Mouse (Mus musculus): ENCODE data around the gene Actn2.

The Actn2 gene

DNA sequence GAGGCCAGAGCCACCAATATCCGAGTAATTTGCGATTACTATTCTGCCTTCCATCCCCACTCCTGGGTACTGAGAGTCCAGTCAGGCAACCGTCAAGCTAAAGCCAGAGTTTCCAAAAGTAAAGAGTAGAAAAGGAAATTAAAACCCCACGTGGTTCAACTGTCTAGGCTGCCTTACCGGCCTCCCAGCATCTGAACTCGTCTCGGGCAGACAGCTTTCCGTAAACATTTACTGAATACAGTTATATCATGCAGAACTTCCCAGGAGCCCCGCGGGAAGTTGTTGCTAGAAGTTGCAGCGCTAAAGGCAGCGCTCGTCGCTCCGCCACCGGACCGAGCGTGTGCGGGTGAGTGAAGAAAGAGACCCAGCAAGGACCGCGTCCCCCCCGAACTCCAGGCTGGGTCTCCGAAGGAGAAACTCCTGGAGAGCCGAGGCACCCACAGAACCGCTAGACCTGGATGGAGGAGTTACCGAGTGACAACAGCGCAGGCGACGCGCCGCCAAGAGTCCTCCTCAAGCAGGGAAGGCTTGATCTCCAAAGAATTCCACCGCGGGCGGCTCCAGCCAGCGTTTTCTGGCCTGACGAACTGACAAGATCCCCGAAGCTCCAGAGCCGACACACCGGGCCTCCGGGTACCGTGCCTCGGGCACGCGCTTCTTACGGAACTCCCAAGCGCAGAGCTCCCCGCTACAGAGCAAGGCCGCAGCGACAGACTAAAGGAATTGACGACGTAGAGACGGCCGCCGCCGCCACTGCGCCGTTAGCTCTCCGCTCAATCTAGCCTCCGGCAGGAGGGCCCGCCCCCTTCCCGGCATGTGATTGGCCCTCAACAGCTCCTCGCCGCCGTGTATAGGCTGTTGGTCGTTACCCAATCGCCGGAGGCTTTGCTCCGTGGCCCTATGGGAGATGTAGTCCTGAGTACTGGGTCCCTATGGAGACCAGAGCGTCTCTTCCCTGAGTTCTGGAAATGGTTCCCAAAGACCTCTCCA is 82.9 kb downstream of the Actn2 start, which contains the start of gene Mtr:
TSS of gene Mtr (minus strand) at position 723 of the 990 bp plus-strand sequence.
- in situ Hi-C loops (cut with MboI), result no loop called here

DNA sequence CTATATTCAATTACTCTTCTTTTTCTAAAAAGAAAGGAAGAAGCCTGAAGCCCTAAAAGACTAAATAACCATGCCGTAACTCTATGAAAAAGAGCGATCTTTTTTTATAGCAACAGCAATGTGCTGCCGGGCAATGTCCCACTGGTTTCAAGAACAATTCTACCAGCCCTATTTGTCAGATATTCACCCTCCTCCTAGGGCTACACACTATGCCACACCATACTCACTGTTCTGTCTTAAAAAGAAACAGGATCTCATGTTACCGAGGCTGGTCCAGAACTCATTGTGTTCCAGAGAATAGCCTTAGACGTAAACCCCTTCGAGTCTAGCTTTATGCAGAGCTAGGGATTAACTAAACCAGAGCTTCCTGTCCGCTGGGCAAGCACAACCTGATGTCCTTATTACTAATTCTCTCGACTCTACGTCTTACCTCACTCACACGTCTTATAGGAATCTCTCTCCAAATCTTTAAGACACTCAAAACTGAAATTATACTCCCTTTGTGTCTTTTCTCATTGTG is 83.6 kb downstream of the Actn2 start:
- in situ Hi-C loops (cut with MboI), result no loop called here

DNA sequence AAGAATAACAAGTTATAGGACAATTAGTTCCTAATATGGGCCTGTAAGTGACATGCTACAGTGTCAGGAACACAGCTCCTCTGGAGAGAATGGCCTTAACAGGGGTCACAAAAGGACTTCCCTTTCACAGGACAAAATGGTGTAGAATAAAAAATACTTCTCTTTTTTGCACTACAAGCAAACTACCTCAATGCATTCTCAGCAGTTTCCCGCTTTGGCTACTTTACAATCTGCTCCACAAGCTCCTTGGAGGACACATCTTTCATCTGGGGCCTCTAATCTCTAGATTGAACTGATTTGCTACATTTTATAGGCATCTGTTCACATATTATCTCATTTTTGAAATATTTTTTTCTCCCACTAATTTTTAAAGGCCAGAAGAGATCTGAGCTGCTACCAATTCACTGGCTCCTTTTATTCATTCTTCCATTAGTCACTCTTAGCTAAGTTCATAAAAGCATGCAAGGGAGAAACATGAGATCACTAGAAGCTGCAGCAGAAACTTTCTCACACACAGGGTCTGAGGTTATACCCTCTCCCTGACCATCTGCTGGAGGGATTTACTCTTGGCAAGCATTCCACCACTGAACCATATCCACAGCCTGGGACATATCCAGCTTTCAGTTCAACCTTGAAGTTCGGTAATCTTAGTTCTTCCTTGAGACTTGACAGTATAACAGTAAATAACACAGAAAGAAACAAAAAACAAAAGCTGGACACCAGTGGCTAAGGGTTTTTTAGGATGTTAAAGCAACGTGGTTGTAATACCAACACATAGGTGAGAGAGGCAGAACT is 84.5 kb downstream of the Actn2 start:
- in situ Hi-C loops (cut with MboI), result no loop called here

DNA sequence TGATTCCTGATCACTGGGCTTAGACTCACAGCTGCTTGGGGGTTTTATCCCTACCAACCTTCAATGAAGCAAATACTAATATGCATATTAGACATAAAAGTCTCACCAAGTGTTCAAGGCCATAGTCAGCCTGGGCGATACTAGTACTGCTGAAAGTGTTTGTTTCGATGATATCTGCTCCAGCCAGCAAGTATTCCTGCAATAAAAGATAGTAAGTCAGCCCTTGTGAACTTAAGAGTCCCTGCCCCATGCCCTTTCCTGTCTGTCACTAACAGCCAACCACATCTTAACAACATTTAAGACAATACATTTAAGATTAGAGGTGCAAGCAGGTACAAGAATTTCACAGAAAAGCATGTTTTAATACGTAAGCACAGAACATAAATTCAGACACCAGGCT is 90.1 kb downstream of the Actn2 start:
- in situ Hi-C loops (cut with MboI), result no loop called here

DNA sequence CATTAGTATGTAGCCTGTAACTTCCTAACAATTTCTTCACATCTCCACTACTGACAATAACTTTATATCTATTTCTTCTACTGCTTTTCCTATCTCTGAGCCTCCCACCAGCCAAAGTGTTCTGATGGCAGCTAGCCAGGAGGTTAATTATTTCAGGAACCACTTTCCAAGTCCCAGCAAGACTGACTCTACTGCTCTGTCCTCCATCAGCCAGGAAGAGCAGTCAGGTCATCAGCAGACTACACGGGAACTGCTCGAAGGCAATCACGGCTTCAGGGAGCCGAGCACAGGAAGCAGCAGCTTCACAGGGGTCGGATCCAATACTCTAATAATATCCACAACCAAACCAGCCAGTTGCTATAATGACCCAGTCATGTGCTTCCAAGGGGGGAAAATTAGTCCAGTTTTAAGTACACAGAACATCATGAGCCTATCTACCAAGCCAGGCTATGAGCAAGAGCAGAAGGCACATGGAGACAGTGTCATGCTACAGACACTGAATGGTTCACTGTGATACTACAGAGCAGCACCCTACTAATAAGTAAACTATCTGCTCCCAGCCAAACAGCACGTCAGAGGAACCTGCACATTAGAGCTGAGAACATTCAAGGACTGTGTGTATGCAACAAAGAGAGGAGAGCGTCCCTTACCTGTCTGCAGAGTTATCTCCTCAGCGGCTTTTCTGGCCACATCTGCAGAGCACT is 91.2 kb downstream of the Actn2 start:
- in situ Hi-C loops (cut with MboI), result no loop called here

DNA sequence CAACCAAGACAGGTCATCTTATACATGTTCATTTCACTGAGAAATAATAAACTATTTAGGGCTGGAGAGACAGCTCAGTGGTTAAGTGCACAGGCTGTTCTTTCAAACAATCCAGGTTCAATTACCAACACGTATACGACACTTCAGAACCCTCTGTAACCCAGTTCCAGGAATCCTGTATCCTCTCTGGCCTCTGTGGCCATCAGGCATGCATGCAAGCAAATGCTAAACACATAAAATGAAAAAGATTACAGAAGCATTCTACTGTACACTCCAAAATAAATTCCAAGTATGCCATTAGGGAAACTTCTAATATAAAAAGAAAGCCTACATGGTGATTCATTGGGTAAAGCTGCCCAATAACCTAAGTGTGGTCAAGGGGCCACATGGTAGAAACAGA is 94.6 kb downstream of the Actn2 start:
- in situ Hi-C loops (cut with MboI), result no loop called here

DNA sequence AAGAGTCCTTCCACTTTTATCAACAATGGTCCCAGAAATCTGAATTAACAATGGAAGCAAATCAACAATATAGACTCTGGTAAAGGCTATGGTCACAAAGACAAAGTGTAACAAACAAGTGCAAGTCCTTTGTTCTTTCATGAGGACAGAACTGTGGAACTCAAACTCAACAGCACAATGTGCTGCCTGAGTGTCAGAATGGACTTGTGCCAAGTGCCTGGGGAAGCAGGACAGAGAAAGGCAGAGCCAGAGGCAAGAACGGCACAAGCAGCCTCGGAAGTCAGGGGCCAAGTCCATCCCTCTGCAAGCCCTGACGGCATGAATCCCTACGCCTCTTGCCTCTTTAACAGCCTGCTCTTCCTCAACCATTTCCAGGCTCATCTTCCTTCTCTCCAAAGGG is 96.6 kb downstream of the Actn2 start:
- in situ Hi-C loops (cut with MboI), result no loop called here

DNA sequence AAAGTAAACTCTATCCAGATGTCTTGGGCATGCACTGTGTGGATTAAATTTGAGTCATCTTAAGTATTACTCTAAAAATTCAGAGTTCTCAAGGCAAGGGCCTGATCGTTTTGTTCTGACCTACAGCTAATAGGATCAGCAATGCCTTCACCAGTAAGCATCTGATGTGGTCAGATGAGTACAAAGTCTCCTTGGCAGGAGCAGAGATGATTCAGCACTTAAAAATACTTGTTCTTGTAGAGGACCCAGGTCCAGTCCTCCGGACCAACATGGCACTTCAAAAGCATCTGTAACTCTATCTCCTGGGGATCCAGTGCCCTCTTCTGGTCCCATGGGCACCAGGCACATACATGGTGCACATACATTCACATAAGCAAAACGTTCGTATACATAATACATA is 108.4 kb downstream of the Actn2 start:
- in situ Hi-C loops (cut with MboI), result no loop called here

DNA sequence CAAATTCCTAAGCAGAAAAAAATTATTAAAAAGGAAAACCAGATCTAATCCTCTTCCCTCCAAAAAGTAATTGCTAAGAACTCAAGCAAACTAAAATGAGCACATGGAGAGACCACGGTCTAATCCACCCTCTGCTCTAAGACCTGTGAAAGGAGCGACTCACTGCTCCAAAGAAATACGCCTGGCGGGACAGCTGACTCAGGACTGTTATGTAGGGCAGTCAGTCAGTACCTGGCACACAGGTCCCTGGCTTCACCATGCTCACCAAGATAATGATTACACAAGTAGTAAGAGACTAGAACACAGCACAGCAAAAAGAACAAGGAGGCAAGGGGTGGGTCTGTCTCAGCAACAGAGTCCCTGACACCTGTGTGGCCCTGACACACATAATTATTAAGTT is 112.3 kb downstream of the Actn2 start:
- in situ Hi-C loops (cut with MboI), result no loop called here

DNA sequence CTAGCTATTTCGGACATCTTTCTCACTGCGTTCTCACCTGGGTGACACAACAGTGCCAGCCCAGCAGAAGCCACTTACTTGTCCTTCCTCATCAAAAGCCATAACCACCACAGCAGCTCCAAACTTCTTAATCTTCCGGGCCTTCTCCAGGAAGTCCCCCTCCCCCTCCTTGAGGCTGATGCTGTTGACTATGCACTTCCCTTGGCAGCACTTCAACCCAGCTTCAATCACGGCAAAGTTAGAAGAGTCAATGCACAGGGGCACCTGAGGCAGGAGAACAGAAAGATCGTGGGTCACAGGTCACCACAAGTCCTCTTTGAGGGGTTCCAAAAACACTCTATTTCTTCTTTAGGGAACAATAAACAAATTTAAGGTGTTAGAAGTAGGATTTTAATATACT is 113.0 kb downstream of the Actn2 start:
- in situ Hi-C loops (cut with MboI), result no loop called here
